Mouse (Mus musculus) induced T-regulatory cell, adult 2 months (primary cell): Measurements from ENCODE around the gene 9230102O04Rik.

Experiments
- DNase-seq: peaks from one replicate; pipeline ENCODE4 v3.0.0-alpha.2; 2012; ENCODE audit warnings: low read depth

The 9230102O04Rik gene

GRCm38 (mm10) chr2:9885217-9885770, 4.0 kb downstream of the 9230102O04Rik start:
- DNase-seq, result peak; percentile 18

- DNase-seq, result peak; percentile 36
Measured at GRCm38 (mm10) chr2:9884533-9885216, 4.7 kb downstream of the 9230102O04Rik start.

DNA sequence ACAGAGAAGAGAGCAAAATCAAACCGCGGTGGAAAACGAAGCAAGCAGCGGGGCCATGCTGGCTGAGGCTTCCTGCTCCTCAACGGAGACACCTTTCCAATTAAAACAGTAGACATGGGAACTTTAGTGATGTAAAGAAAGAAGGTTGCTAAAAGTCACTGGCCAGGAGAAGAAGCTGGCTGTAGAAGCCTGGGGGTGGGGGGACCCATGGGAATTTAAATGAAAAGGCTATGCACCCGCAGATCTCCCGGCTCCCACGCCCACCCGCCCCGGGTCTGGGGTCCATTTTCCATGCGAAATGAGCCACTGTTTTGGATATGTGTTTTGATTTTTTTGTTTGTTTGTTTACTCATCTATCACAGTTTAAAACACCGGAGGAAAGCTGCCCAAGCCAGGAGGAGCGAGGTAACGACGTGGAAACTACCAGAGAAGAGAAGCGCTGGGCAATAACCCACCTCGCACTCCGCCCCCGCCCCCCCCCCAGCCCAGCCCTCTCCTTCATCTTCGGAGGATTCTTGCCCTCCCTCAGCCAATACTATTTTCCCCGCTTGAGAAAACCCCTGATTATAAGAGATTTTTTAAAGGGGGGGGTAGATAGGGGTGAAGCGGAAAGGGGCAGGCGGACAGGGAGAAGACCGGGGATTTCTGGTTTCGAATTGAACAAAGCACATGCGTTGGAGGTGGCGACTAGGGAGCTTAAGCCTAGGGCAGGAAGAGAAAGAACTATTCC, 5.4 kb downstream of the 9230102O04Rik start:
- DNase-seq, result peak; percentile 76

DNA sequence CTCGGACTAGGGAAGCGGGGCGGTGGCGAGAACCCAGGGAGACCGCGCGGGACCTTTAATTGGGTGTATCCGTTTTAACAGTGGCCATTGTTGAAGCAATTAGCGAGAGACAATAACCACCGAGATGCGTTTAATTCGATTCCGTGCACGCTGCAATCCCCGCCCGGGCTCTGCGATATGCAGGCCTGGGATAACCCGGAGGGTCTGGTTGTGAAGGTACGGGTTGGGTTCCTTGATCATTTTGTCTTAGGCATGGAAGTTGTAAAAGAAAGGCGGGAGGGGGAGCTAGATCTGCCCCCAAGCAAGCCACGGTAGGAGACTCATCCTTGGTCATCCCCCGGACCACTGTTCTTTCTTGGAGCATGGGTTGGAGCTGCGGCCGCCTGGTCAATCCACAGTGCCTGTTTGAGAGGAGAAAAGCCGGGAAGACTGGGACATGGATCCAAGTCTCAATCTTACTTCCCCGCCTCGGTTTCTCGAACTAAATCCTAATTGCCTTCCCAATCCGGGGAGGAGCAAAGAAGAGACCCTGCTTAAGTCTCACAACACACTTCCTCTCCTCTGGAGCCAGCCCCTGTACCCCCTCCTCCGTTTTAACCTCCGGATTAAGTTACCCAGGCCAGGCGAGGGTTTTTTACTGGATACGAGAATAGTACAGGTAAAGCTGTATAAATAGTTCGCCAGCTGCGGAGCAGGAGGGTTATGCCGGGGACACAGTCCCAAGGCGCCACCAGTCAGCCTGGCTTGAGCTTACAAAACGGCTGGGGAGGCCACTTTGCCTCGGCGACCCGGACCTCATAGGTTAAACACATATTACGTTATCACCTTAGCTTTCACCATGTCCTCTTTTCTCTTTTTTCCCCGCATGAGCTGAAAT, 6.2 kb downstream of the 9230102O04Rik start:
- peak; percentile 68 for DNase-seq

DNA sequence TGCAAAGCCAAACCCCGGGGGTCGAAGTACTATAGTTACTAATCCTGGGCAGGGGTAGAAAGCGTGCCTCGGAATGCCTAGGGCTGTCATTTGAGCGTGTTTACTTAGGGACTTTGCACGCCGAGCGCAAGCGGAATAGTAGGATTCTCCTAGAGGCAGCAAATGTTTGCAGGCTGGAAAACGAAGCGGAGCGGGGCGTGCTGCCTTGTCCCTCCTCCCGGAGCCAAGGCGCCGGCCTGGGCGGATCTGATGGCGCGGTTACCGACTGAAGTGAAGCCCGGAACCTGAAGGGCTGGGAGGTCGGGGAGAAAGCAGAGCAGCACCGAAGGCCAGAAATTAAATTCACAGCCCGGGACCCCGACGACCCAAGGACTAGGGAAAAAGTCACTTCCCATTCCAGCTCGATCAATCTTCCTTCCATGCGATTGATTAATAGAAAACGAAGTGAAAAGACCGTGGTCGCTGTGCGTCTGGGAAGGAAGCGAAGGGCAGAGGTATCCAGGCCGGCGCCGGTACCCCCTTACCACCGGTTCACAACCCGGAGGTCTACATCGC, 6.9 kb downstream of the 9230102O04Rik start:
- peak; percentile 73 for DNase-seq

GRCm38 (mm10) chr2:9881611-9882023, 7.7 kb downstream of the 9230102O04Rik start:
- DNase-seq, result peak; percentile 68

- DNase-seq, result no peak
Measured at GRCm38 (mm10) chr2:9881051-9881591, 8.2 kb downstream of the 9230102O04Rik start, which contains the start of gene 4930412O13Rik. Gene 4930412O13Rik, plus strand, starts transcription at chr2:9881252.

GRCm38 (mm10) chr2:9880271-9880670, 9.1 kb downstream of the 9230102O04Rik start:
- no peak for DNase-seq

GRCm38 (mm10) chr2:9879493-9879892, 9.8 kb downstream of the 9230102O04Rik start:
- peak; percentile 97 for DNase-seq

GRCm38 (mm10) chr2:9879092-9879491, 10.2 kb downstream of the 9230102O04Rik start:
- no peak for DNase-seq

DNA sequence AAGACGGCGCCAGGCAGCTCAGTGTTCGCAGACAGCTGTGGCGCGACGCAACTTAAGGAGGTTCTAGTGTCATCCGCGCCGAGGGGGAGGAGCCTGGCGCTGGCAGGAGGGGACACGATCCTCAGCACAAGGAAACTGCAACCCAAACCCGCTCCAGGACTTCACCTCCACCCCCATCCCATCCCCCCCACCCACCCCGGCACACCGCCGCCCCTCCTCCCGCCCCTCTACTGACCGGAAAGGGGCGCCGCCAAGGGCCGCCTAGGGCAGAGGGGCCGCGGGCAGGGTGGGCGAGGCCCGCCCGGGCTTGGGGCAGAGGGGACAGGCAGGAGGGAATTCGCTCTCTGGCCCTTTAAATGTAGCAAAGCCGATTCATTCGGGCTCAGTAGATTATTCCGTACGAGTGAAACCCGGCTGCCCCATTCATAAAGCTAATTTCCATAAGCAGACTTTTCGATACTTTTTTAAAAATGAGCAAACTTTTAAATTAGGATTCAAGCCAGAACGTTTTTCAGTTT, 10.7 kb downstream of the 9230102O04Rik start:
- peak; percentile 94 for DNase-seq

DNA sequence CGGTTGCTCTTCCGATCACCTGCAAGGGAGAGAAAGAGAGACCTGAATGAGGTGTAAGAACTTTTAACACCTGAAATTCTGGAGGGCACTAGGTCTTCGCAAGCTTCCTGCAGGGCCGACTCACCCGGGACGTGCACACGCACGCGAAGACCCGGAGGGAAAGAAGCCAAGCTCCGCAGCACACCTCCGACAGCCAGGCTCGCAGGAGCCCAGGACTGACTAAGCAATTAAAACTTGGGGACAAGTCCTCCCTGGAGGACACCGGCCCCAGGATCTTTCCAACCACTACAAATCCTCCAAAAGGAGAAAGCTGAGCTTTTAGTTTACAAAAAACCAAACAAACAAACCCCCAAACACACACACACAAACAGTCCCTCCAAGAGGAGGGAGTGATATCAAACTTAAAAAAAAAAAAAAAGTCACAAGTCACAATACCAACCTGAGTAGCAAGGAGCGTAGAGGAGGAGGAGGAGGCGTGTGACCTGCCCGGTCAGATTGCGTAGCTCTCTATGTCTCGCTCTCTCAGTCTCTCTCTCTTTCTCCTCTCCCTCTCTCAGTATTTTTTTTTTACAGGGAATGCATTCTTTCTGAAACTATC, 11.3 kb downstream of the 9230102O04Rik start:
- DNase-seq, result no peak

GRCm38 (mm10) chr2:9877326-9877690, 12.0 kb downstream of the 9230102O04Rik start:
- no peak for DNase-seq

DNA sequence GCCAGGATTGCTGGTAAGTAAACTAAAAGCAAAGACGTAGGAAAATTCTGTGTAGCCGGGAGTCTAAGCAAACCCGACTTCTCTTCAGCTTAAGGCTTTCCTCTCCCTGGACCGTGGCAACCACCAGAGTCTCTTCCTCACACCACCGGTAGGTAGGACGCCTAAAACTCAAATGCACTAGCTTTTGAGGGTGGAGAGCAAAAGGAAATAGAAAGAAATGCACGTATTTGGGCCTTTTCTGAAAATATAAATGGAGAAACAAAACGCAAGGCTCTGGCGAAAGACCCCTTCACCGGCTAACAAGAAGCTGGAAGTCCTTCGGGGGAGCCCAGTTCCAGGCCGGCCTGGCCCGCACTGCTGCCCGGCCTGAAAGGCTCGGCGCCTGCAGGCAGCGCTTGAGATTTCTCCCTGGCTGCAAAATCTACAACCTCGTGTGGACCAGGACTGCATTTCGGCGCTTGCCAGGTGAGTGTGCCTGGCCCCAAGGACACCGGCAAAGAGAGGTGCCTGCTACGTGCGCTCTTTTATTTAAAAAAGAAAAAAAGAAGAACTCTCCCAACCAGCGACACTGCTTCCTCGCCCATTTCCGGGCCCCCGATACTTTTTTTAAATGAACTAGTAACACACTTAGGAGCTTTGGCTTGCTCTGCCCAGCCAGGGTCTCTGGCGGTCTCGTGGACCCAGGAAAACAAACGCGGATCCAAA, 12.6 kb downstream of the 9230102O04Rik start:
- peak; percentile 72 for DNase-seq

- DNase-seq, result peak; percentile 92
Measured at GRCm38 (mm10) chr2:9875676-9876357, 13.5 kb downstream of the 9230102O04Rik start.

GRCm38 (mm10) chr2:9875220-9875619, 14.1 kb downstream of the 9230102O04Rik start:
- no peak for DNase-seq

GRCm38 (mm10) chr2:9874467-9875219, 14.7 kb downstream of the 9230102O04Rik start:
- DNase-seq, result peak; percentile 63

DNA sequence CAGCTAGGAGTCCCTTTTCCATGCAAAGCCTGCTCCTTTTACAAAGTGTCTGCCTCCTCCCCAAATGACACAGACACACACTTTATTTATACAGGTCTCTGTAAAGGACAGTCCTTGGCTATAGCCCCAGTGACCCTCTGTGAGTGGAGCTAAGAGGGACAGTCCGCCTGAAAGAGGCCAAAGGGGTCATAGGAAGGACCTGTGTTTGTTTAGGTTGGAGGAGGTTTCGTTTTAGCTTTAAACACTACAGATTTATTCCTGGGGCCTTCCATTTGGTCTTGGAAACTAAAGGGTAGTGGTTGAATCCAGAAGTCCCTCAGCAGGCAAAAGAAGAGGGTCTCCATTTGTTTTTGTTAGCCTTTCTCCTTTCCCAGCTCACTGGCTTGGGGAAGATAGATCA, 15.6 kb downstream of the 9230102O04Rik start:
- no peak for DNase-seq

DNA sequence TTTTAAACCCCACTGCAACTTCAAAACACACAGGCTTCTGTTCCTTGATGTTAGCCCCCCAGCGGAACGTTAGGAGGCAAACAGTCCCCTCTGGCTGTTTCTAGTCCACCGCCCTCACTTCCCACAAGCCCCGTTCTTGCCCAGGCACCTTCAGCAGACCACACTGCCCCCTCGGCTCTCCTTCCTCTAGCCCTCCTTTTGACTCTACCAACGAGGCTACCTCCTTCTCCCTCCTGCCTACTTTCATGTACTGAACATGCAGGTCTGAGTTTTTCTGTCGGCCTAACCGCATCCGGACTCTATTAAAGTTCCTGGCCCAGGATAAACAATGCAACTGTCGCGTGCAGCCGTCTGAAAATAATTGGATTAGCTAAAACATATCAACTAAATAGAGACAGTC, 16.7 kb downstream of the 9230102O04Rik start:
- peak; percentile 78 for DNase-seq
